Mouse (Mus musculus): ENCODE measurements at regions not wholly inside any gene's neighbourhood (a gene's known extent, or its start where the extent isn't known, plus 50 kb on each side); places are given as distances from the start of the nearest gene placed in this dataset.

GRCm38 (mm10) chr1:158061995-158062394, 294.1 kb downstream of the Brinp2 start:
- TF ChIP-seq CTCF (IDR thresholded peaks at IDR 0.05; ENCODE audit: low read depth, low read length) (no peak), POLR2A (IDR thresholded peaks at IDR 0.05; ENCODE audit: extremely low read depth, insufficient read depth, low read length) (no peak)

Data from liver, adult 2 months (tissue).